Mouse (Mus musculus) spleen, adult 18-20 months (tissue): ENCODE data around the gene Hoxc12.

Experiments
- DNase-seq, 2 experiments: peaks; one replicate each; pipeline ENCODE4 v3.0.0; 2022; ENCODE audit warnings: mixed read lengths in 2 of 2

Gene Hoxc12

DNA sequence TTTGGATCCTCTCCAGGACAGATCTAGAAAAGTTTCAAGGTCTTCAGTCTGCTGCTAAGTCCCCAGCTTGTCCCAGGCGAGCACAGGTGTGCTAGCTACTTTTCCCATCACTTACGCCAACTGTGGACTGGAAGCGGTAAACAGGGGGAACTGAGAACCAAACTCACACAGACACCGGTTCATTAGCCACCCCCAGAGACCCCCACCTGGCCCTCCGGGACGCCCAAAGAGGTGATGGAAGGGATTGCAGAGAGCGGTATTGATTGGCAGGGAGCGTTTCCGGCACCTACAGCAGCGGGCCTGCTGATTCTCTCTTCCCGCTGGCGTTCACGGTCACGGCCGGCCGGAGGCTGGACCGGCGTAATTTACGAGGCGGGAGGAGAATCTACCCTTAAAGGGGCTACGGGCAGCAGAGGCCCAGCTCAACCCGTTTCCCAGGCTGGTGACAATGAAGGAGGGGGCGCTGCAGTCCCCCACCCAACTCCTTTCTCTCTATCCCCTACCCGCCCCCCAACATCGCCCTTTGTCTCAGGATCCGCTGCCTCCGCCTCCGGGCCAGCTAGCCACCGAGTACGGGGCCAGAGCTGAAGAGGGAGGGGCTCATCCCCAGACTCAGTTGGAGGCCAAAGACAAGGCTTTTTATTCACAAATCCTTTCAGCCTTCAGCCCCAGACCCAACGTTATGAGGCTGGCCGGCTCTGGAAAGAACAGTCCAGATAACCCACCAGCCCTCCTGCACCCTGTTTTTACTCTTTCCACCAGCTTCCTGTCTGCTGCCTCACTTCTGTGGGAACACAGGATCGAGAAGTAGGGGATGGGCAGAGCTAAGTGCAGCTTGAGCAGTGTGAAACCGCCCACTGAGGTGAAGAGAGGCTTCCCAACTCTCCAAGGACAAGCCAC is 2.9 kb downstream of the Hoxc12 start:
- DNase-seq: no peak

GRCm38 (mm10) chr15:102942739-102943467 is 6.3 kb downstream of the Hoxc12 start:
- DNase-seq: no peak

DNA sequence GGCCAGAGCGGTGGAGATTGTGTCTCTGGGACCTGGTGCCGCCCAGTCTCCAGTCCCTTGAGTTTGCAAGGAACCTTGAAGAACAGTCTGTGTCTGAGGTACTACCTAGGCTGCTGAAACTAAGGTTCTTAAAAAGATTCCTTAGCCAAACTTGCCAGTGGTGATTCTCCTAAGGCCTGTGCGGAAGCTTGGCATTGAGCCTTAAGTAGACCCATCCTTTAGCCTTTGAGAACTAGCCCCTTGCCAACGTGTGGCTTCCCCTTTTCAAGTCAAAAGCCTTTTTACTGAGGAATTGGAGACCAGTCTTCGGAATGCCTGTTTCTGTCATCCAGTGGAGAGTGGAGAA is 6.9 kb downstream of the Hoxc12 start:
- no peak for DNase-seq

- no peak for DNase-seq
These were observed 8.9 kb downstream of the Hoxc12 start for GRCm38 (mm10) chr15:102945185-102946077.

DNA sequence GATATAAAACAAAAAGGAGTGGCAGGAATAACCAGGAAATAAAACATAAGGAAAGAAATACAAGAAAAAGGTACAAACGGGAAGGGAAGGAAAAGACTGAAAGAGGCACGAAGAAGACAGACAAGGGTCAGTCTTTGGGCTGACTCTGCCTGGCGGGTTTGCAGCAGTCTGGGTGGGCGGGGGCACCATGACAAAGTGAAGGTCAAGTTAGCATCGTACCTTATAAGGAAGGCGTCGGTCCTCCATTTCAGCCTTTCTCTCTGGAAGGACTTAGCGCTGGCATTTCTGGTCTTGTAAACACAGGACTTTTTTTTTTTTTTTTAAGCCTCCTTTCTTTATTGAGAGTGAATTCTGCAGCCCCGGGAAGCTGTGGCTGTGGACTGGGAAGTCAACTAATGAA is 10.7 kb downstream of the Hoxc12 start:
- no peak for DNase-seq

DNA sequence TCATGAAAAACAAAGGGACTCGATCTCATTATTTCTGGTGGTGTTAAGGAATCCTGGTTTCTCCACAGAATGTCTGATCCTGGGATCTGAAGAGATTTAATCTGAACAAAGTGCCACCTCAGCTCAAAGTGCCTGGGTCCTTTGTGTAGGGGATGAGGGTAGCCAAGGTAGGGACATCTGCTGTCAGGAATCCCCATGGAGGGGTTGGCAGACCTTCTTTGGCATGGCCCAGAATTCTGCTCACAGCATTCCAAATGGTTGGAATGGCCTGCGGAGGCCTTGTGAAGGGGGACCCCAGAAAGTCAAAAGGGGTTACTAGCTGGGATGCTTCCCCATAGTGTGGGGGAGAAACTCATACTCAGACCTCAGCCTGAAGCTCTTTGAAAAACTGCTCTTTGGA is 12.3 kb downstream of the Hoxc12 start:
- no peak for DNase-seq

DNA sequence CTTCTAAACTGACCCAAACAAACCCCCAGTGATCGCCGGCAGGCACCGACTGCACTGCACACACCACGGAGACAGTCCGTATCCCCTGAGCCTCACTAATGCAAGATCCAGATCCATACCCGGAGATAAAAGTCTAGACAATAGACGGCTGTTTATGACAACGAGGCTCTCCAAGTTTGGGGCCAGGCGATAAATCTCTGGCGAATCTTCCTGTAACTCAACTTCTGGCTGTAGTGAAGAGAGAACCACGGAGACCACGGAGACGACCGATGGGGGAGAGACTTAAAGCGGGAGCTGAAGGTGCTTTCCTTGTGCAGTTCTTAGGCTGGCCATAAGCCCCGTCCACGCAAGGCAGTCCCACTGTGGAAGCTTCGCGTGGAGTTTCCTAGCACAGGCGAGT is 13.1 kb downstream of the Hoxc12 start:
- DNase-seq: no peak

DNA sequence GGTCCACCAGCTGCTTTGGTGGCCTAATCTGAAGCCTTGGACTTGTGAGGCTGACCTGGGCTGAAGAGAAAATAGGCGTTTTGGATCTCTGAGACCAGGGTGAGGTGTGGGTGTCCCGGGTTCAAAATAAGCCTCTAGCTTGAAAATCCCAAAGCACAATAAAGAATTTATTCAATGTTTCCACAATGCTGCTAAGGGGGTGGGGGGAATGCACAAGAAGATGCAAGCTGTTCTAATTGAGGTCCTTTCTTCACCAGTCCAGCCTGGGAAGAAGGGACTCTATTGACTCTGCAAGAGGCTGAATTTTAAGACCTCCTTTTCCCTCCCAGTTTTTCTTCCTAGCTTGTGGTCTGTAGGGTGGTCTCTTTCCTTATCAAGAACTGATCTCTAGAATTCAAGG is 14.3 kb downstream of the Hoxc12 start:
- DNase-seq: no peak

DNA sequence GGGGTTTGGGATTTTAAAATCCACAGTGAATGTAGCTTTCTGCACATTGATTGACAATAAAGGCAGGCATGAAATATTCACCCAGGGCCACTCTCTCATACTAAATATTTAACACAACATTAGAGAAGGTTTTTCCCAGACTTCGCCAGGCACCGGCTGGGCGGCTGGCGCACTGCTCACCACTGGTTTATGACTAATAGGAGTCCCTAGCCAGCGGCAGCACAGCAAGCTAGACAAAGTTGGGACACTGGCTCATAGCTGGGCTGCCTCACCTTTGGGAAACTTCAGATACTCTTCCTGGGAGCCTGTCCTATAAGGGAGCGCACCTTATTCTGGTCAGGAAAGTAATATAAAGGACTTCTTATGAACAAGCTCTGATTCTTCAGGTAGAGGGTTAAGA is 17.0 kb downstream of the Hoxc12 start:
- DNase-seq: no peak

- no peak for DNase-seq
These were observed 17.8 kb downstream of the Hoxc12 start, which contains the start of gene Hoxc11 for GRCm38 (mm10) chr15:102954192-102955006. Gene Hoxc11 (plus strand): TSS chr15:102954427.

DNA sequence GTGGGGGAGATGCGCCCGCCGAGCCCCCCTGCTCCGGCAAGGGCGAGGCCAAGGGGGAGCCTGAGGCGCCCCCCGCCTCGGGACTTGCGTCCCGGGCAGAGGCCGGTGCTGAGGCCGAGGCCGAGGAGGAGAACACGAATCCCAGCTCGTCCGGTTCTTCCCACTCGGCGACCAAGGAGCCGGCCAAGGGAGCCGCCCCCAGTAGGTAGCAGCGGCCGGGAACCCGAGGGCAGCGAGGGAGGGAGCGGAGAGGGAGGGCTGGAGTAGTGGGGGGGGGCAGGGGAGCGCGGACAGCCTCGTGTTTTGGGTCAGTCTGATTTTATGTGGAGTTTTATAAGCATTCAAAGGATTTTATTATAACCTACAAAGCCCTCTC is 18.4 kb downstream of the Hoxc12 start:
- no peak for DNase-seq

DNA sequence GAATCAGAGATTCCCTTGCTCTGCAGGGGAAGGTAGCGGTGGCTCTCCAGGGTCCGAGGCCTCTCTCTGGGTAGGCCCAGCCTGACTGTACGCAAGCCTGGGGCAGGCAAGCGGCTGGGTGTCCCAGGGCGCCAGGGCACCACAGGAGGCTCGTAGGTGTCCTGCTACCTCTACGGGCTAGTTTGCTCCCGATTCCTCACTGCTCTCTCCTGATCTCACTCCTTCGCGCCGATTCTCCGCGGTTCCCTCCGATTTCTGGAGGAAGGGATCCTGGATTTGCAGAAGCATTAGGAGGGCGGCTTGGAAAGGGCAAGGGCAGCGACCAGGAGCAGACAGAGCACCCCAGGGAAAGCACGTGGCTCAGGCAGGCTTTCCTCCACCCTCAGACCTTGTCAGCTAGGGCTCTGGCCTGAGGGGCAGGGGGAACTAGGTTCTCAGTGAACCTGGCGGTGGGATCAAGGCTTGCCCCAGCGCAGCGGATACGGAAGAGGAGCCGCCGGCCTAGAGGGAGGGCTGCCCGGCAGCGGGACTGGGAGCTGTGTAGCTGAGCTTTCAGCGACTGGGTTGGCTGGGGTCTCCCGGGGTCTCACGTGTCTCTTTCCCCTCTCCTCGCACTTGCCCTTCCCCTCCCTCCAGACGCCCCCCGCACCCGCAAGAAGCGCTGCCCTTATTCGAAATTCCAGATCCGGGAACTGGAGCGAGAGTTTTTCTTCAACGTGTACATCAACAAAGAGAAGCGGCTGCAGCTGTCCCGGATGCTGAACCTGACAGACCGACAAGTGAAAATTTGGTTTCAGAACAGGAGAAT is 19.5 kb downstream of the Hoxc12 start:
- no peak for DNase-seq

- no peak for DNase-seq
These were observed 20.3 kb downstream of the Hoxc12 start for GRCm38 (mm10) chr15:102956906-102957305.

- no peak for DNase-seq
These were observed 23.2 kb downstream of the Hoxc12 start for GRCm38 (mm10) chr15:102959663-102960191.

DNA sequence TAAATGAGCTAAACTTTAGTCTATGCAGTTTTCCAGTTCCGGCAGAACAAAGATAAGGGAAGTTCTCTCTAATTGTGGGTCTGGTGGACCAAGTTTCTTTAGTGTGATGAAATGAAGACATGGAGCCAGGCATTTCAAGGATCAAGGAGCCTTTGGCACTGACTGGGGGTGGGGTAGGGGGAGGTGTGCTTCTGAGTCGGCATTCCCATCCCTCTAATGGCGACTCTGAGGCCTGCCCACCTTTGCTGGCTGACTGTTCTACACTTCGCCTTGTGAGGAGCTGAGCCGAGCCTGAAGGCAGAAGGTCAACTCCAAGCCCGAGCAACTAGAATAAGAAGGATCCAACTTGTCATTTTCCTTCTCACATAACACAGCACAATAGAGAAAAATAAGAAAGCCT is 25.2 kb downstream of the Hoxc12 start:
- DNase-seq: no peak

DNA sequence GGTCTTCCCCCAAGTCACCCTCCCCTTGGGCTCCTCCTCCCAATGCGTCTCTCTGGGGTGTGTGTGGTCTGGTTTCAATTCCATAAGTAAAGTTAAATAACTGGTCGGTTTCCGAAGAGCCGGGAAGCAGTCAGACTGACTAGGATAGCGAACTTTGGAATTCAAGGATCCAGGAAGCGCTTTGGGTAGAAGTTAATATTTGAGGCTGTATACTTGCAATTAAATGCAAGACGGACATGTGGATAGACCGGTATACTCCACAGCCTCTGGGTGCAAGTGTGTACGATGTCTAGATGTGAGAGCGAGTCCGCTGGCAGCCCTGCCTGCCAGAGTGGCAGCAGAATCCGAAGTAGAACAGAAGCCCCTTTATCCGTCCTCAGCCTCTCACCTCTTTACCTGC is 25.9 kb downstream of the Hoxc12 start:
- no peak for DNase-seq

GRCm38 (mm10) chr15:102963259-102963658 is 26.7 kb downstream of the Hoxc12 start:
- DNase-seq: no peak

- no peak for DNase-seq
These were observed 27.4 kb downstream of the Hoxc12 start for GRCm38 (mm10) chr15:102963671-102964640.

GRCm38 (mm10) chr15:102965003-102965891 is 28.7 kb downstream of the Hoxc12 start:
- DNase-seq: no peak
